Mouse (Mus musculus) olfactory bulb, adult 2 months (tissue): ENCODE data around the gene Aloxe3.

Experiments
- CTCF ChIP-seq: fragments of 200-500 bp; IDR thresholded peaks from 2 replicates; pipeline ENCODE4 v1.5.1; 2012; ENCODE audit warnings: low read depth, mild to moderate bottlenecking, low read length, moderate library complexity; ENCODE audit not compliant: insufficient read depth
- POLR2A ChIP-seq: fragments of 200-500 bp; IDR thresholded peaks from 2 replicates; pipeline ENCODE4 v1.6.1; 2012; ENCODE audit warnings: mild to moderate bottlenecking, low read depth, low read length, moderate library complexity; ENCODE audit not compliant: insufficient read depth

- TF ChIP-seq POLR2A = no peak
- no peak for TF ChIP-seq CTCF
Measured at GRCm38 (mm10) chr11:69180120-69180519, 54.4 kb downstream of the Aloxe3 start.
